Mouse (Mus musculus) limb, embryonic 10.5 days (tissue): Measurements from ENCODE around the gene Plekhm1. TPM values are rescaled to one million over a fixed set of nuclear protein-coding genes. Genes with fewer than 3 reads are reported as not detected.

Source experiments
- DNase-seq: peaks from one replicate; pipeline ENCODE4 v3.0.0-alpha.2; 2017; ENCODE audit warnings: low spot score
- H3K27ac ChIP-seq: fragments of 300-500 bp; sonication (generic); 2 replicates; pipeline ENCODE4 v1.5.1; 2016; ENCODE audit warnings: mild to moderate bottlenecking
- H3K27me3 ChIP-seq: fragments of 300-500 bp; sonication (generic); 2 replicates; pipeline ENCODE4 v1.6.1; 2016; ENCODE audit warnings: low read depth, mild to moderate bottlenecking; ENCODE audit not compliant: poor library complexity, severe bottlenecking
- H3K36me3 ChIP-seq: fragments of 300-500 bp; sonication (generic); 2 replicates; pipeline ENCODE4 v1.6.1; 2016; ENCODE audit warnings: mild to moderate bottlenecking, moderate library complexity
- H3K4me1 ChIP-seq: fragments of 300-500 bp; sonication (generic); 2 replicates; pipeline ENCODE4 v1.6.1; 2016
- H3K4me3 ChIP-seq: fragments of 300-500 bp; sonication (generic); 2 replicates; pipeline ENCODE4 v1.5.1; 2016; ENCODE audit warnings: mild to moderate bottlenecking, moderate library complexity
- H3K9me3 ChIP-seq: fragments of 300-500 bp; sonication (generic); replicated peaks from 2 replicates; pipeline ENCODE4 v1.6.1; 2016; ENCODE audit warnings: mild to moderate bottlenecking
- WGBS: fragments of 180-500 bp; shearing (Covaris S2); methylation state at CpG from one replicate; pipeline ENCODE4 v1.1.7; 2016; 5-methylcytosine and 5-hydroxymethylcytosine counted together
- polyA plus RNA-seq: library from polyadenylated mRNA; unstranded; fragments of >200 nt; fragmentation: Nextera tagmentation; extraction: Ambion mirVana; gene quantifications from 2 replicates; pipeline ENCODE4 v1.2.1, GENCODE M21; 2016

Gene Plekhm1
- polyA plus RNA-seq, 1 experiment from 2014 or later, result 8.2 TPM

DNA sequence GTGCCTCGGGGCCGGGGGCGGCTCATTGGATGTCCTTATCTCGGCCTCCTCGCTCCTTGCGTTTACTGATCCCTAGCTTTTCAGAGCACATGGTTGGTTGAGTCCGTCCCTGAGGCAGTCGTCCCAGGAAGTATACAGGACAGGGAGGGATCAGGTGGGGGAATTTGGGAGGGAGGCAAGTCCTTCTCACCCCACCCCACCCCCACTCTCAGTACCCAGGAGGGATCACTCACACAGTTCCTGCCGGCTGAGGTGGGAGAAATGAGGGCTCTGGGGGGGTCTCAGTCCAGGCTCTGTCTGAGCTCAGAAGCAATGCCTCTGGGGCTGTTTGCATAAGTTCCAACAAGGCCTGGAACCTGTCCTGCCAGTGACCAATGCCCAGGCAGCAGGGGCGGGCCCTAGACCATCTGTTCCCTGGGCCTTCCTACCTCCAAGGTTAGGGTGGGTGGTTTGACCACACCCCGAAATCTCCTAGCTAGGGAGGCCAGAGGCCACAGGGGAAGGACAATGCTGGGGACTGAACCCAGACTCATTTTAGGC lies 56.4 kb downstream of the Plekhm1 start:
- Histone ChIP-seq H3K27me3 (peaks cover 73% of the 10 kb centered on the region), H3K4me1 (peaks cover 32% of the 10 kb centered on the region), H3K36me3 (no peaks in the 10 kb centered on the region), H3K9me3 (no peaks in the 10 kb centered on the region), H3K4me3 (no peak overlapping the region), H3K27ac (no peak overlapping the region)
- DNase-seq, result no peak
- 8% methylated on average over 11 of the region's 11 CpGs for WGBS

- WGBS, result 27% methylated on average over 11 of the region's 11 CpGs
- no peaks in the 10 kb centered on the region for H3K36me3 ChIP-seq
- peaks cover 64% of the 10 kb centered on the region for H3K27me3 ChIP-seq
- no peak overlapping the region for H3K27ac ChIP-seq
- no peak for DNase-seq
- no peaks in the 10 kb centered on the region for H3K9me3 ChIP-seq
- H3K4me3 ChIP-seq, result no peak overlapping the region
- peaks cover 27% of the 10 kb centered on the region for H3K4me1 ChIP-seq
Observed at GRCm38 (mm10) chr11:103355251-103355650, 57.2 kb downstream of the Plekhm1 start.

DNA sequence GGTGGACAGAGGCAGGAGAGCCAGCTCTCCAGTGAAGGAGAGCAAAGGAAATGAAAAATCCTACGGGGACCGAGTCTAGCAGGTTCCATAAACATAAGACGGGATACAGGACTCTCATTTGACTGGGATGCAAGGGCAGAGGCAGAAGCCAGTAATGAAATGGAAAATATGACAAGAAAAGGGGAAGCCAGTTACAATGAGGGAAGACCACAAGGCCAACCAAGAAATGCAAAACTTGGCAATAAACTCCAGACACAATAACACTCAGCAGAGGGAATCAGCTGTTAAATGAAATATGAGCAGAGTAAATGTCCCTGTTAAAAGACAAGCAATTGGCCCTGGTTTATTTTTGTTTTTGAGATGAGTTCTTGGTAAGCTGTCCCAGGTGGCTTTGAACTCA lies 58.5 kb downstream of the Plekhm1 start:
- Histone ChIP-seq H3K36me3 (no peaks in the 10 kb centered on the region), H3K4me1 (peaks cover 15% of the 10 kb centered on the region), H3K9me3 (no peaks in the 10 kb centered on the region), H3K27ac (no peak overlapping the region), H3K27me3 (peaks cover 52% of the 10 kb centered on the region), H3K4me3 (no peak overlapping the region)
- no peak for DNase-seq
- WGBS, result 93% methylated on average over 3 of the region's 3 CpGs

DNA sequence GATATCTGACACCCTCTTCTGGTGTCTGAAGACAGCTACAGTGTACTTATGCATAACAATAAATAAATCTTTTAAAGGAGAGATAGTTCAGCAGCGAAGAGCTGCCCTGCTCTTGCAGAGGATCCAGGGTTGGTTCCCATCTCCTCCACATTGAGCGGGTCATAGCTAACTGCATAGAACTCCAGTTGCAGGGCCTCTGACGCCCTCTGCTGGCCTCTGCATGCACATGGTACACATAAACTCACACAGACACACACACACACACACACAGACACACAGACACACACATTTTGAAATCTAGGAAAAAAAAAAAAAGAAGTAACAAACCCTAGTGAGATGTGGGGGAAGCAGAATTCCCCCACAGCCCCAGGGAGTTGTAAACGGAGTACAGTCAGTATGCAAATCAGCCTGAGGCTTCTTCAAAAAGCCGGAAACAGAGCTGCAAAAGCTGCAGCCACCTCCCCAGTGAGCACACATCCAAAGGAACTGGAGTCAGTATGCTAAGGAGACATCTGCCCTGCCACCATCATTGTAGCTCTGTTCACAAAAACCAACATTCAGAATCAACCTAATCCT lies 60.2 kb downstream of the Plekhm1 start:
- 86% methylated on average over 5 of the region's 5 CpGs for WGBS

GRCm38 (mm10) chr11:103350711-103351315 lies 61.7 kb downstream of the Plekhm1 start:
- no peak overlapping the region for H3K27ac ChIP-seq
- H3K27me3 ChIP-seq, result peaks cover 20% of the 10 kb centered on the region
- WGBS, result 93% methylated on average over 12 of the region's 12 CpGs
- H3K9me3 ChIP-seq, result no peaks in the 10 kb centered on the region
- H3K4me3 ChIP-seq, result no peak overlapping the region
- H3K4me1 ChIP-seq, result peaks cover 3% of the 10 kb centered on the region
- DNase-seq, result no peak
- H3K36me3 ChIP-seq, result no peaks in the 10 kb centered on the region

More for the DNA sequence above, 60.2 kb downstream of the Plekhm1 start:
- H3K27me3 ChIP-seq, result peaks cover 35% of the 10 kb centered on the region
- H3K4me1 ChIP-seq, result peaks cover 9% of the 10 kb centered on the region
- H3K4me3 ChIP-seq, result no peak overlapping the region
- no peaks in the 10 kb centered on the region for H3K9me3 ChIP-seq
- DNase-seq, result no peak
- H3K27ac ChIP-seq, result no peak overlapping the region
- H3K36me3 ChIP-seq, result no peaks in the 10 kb centered on the region

- no peaks in the 10 kb centered on the region for H3K9me3 ChIP-seq
- no peak overlapping the region for H3K4me3 ChIP-seq
- H3K4me1 ChIP-seq, result peaks cover under 1% of the 10 kb centered on the region
- H3K27me3 ChIP-seq, result peaks cover 9% of the 10 kb centered on the region
- no peak overlapping the region for H3K27ac ChIP-seq
- 79% methylated on average over 2 of the region's 2 CpGs for WGBS
- no peak for DNase-seq
- no peaks in the 10 kb centered on the region for H3K36me3 ChIP-seq
Observed at GRCm38 (mm10) chr11:103349699-103350098, 62.8 kb downstream of the Plekhm1 start.

- H3K36me3 ChIP-seq, result no peaks in the 10 kb centered on the region
- no peak for DNase-seq
- H3K4me3 ChIP-seq, result no peak overlapping the region
- no peaks in the 10 kb centered on the region for H3K9me3 ChIP-seq
- WGBS, result 73% methylated on average over 5 of the region's 5 CpGs
- no peaks in the 10 kb centered on the region for H3K27me3 ChIP-seq
- 0 out of 2 replicates have a peak overlapping the region, but pooled peaks have one; percentile 28 for H3K27ac ChIP-seq
- peaks cover 13% of the 10 kb centered on the region for H3K4me1 ChIP-seq
Observed at GRCm38 (mm10) chr11:103346657-103347056, 65.8 kb downstream of the Plekhm1 start.

GRCm38 (mm10) chr11:103346236-103346635 lies 66.3 kb downstream of the Plekhm1 start:
- Histone ChIP-seq H3K27me3 (0 out of 2 replicates have a peak, but pooled peaks cover 1% of the 10 kb centered on the region), H3K27ac (no peak overlapping the region), H3K9me3 (no peaks in the 10 kb centered on the region), H3K4me1 (peaks cover 13% of the 10 kb centered on the region), H3K4me3 (no peak overlapping the region), H3K36me3 (no peaks in the 10 kb centered on the region)
- no peak for DNase-seq
- WGBS, result 80% methylated on average over 7 of the region's 7 CpGs

DNA sequence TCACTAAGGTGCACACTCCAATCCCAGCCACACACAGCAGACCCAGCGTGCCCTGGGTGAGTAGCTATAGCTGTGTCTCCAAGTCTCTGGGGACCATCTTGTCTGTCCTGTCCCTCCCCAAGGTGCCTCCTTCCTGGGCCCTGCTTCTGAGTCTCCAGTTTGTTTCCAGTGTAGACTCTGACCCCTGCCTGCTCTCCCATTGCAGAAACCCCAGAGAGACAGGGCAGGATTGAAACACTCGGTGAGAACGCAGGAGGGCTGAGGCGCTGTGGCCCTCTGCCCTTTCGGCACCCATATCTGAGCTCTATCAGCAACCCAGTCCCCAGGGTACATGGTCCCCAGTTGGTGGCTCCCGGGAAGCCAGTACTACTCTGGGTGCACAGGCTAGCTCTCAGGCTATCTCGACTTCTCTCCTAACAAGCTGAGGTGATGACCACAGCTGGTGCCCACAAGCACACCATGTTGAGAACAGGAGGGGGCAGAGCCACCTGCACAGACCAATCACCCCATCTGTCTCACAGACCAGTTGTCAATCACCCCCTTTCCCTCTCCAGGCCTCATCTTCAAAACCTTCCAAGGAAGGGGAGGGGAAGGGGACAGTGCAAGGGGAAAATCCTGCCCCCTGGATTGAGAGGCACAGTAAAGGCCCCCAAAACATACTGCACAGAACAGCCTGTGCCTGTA lies 66.9 kb downstream of the Plekhm1 start:
- no peak overlapping the region for H3K4me3 ChIP-seq
- H3K36me3 ChIP-seq, result no peaks in the 10 kb centered on the region
- no peak overlapping the region for H3K27ac ChIP-seq
- H3K27me3 ChIP-seq, result peaks cover 8% of the 10 kb centered on the region; the same call in 1 of the 2 replicates
- no peak for DNase-seq
- H3K4me1 ChIP-seq, result peaks cover 17% of the 10 kb centered on the region
- H3K9me3 ChIP-seq, result no peaks in the 10 kb centered on the region
- WGBS, result 80% methylated on average over 7 of the region's 7 CpGs

GRCm38 (mm10) chr11:103344494-103345332 lies 67.8 kb downstream of the Plekhm1 start:
- peaks cover 14% of the 10 kb centered on the region; the same call in 1 of the 2 replicates for H3K27me3 ChIP-seq
- H3K4me1 ChIP-seq, result peaks cover 26% of the 10 kb centered on the region
- no peaks in the 10 kb centered on the region for H3K36me3 ChIP-seq
- no peaks in the 10 kb centered on the region for H3K9me3 ChIP-seq
- H3K27ac ChIP-seq, result no peak overlapping the region
- H3K4me3 ChIP-seq, result no peak overlapping the region
- DNase-seq, result no peak
- 75% methylated on average over 19 of the region's 19 CpGs for WGBS

GRCm38 (mm10) chr11:103343881-103344280 lies 68.6 kb downstream of the Plekhm1 start:
- WGBS, result 76% methylated on average over 1 of the region's 1 CpGs
- H3K27ac ChIP-seq, result no peak overlapping the region
- no peaks in the 10 kb centered on the region for H3K9me3 ChIP-seq
- DNase-seq, result no peak
- peaks cover 30% of the 10 kb centered on the region for H3K4me1 ChIP-seq
- H3K4me3 ChIP-seq, result no peak overlapping the region
- no peaks in the 10 kb centered on the region for H3K36me3 ChIP-seq
- peaks cover 23% of the 10 kb centered on the region for H3K27me3 ChIP-seq

DNA sequence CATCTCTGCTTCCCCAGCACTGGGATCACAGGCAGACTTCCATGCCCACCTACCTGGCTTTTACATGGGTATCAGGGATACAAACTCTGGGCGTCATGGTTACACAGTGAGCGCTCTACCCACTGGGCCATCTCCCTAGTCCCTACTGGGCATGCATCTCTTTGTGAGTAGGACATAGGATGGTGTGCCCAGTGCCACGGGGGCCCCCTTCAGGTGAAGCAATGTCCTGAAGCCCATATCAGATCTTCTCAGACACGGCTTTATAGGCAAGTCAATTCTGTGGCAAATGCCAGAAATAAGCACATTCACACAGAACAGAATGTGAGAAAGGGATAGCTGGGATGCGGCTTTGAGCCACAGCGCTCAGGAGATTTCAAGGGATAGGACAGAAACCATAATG lies 69.4 kb downstream of the Plekhm1 start:
- Histone ChIP-seq H3K27ac (no peak overlapping the region), H3K4me3 (no peak overlapping the region), H3K4me1 (peaks cover 30% of the 10 kb centered on the region), H3K27me3 (peaks cover 29% of the 10 kb centered on the region), H3K9me3 (no peaks in the 10 kb centered on the region), H3K36me3 (no peaks in the 10 kb centered on the region)
- no peak for DNase-seq
- 87% methylated on average over 6 of the region's 6 CpGs for WGBS
